Mouse (Mus musculus) retina, postnatal 7 days (tissue): ENCODE measurements around the gene Shtn1.

Experiments
- DNase-seq: peaks from one replicate; pipeline ENCODE4 v3.0.0-alpha.2; 2012; ENCODE audit warnings: low read depth, low spot score

Gene Shtn1

GRCm38 (mm10) chr19:59052783-59053490 lies 23.0 kb downstream of the Shtn1 start:
- no peak for DNase-seq

GRCm38 (mm10) chr19:59052053-59052452 lies 23.8 kb downstream of the Shtn1 start:
- no peak for DNase-seq

- DNase-seq = no peak
Observed at GRCm38 (mm10) chr19:59051622-59052021, 24.3 kb downstream of the Shtn1 start.

- DNase-seq = no peak
Observed at GRCm38 (mm10) chr19:59048852-59049251, 27.0 kb downstream of the Shtn1 start.

- DNase-seq = no peak
Observed at GRCm38 (mm10) chr19:59047511-59047910, 28.4 kb downstream of the Shtn1 start.

GRCm38 (mm10) chr19:59041086-59041485 lies 34.8 kb downstream of the Shtn1 start:
- DNase-seq = no peak

- no peak for DNase-seq
Observed at GRCm38 (mm10) chr19:59038793-59039192, 37.1 kb downstream of the Shtn1 start.

GRCm38 (mm10) chr19:59036811-59037210 lies 39.1 kb downstream of the Shtn1 start:
- DNase-seq = no peak

- no peak for DNase-seq
Observed at GRCm38 (mm10) chr19:59033241-59033640, 42.7 kb downstream of the Shtn1 start.

- no peak for DNase-seq
Observed at GRCm38 (mm10) chr19:59030221-59030620, 45.7 kb downstream of the Shtn1 start.

- DNase-seq = no peak
Observed at GRCm38 (mm10) chr19:59029011-59029410, 46.9 kb downstream of the Shtn1 start.

- DNase-seq = no peak
Observed at GRCm38 (mm10) chr19:59028130-59028529, 47.8 kb downstream of the Shtn1 start.

- no peak for DNase-seq
Observed at GRCm38 (mm10) chr19:59023876-59024275, 52.0 kb downstream of the Shtn1 start.

GRCm38 (mm10) chr19:59021644-59022043 lies 54.3 kb downstream of the Shtn1 start:
- DNase-seq = no peak

GRCm38 (mm10) chr19:59010802-59011201 lies 65.1 kb downstream of the Shtn1 start:
- no peak for DNase-seq

GRCm38 (mm10) chr19:59006577-59007340 lies 69.1 kb downstream of the Shtn1 start:
- peak; percentile 11 for DNase-seq

GRCm38 (mm10) chr19:59002827-59003226 lies 73.1 kb downstream of the Shtn1 start:
- no peak for DNase-seq

GRCm38 (mm10) chr19:58981571-58981970 lies 94.3 kb downstream of the Shtn1 start:
- peak; percentile 57 for DNase-seq

GRCm38 (mm10) chr19:58980056-58980440 lies 95.9 kb downstream of the Shtn1 start:
- no peak for DNase-seq

GRCm38 (mm10) chr19:58979436-58980055 lies 96.4 kb downstream of the Shtn1 start:
- peak; percentile 19 for DNase-seq

GRCm38 (mm10) chr19:58978401-58979171 lies 97.3 kb downstream of the Shtn1 start:
- no peak for DNase-seq
